Comparison of ENCODE assay signal across 25 mouse cellular contexts in the genomic region with DNA sequence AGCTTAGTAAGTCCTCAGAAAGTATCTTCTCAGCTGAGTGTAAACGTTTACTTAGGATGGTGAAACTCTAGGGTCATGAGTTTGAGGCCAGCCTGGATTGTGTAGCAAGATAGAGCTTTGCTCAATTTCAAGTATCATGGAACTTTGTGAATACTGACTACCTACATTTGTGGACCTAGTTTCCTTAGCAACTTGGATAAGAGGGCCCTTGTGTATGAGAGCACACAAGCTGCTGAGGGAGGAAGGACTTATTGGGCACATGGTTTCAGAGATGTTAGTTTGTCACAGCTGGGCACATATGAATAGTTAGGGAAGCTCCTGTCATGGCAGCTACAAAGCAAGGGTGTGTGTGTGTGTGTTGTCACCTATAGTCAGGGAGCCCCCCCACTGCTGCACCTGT. TPM values are rescaled to one million over a fixed set of nuclear protein-coding genes. Genes with fewer than 3 reads are reported as not detected.
DNase-seq lines count a peak whose midpoint lies in the region; ATAC-seq and TF ChIP-seq lines count a peak whose summit lies in the region.
"Had no signal": no experiment of that assay in that cellular context is flagged by ENCODE, and none has a peak within 500 bp of the region (broad histone marks: within the 10 kb centered on the region; RNA-seq: fewer than 3 reads in every experiment).

No protein-coding gene starts in this region.

- H3K4me1 ChIP-seq in lung, embryonic 14.5 days (ENCODE audit: insufficient read depth), result no peaks in the 10 kb centered on the region
- H3K4me1 ChIP-seq in limb, embryonic 10.5 days, result no peaks in the 10 kb centered on the region
- H3K4me1 ChIP-seq: embryonic facial prominence, embryonic 13.5 days; forebrain, embryonic 12.5 days; forebrain, embryonic 15.5 days; hindbrain, embryonic 12.5 days; hindbrain, embryonic 15.5 days had no signal

- intact Hi-C loops in gastrocnemius, adult 2 months (cut with DNase I), result no loop called here

- peaks cover 26% of the 10 kb centered on the region for H3K36me3 ChIP-seq in lung, embryonic 14.5 days (ENCODE audit: insufficient read depth)
- H3K36me3 ChIP-seq in limb, embryonic 10.5 days, result peaks cover 57% of the 10 kb centered on the region

- H3K9me3 ChIP-seq in lung, embryonic 14.5 days (ENCODE audit: low read depth, low read length), result no peaks in the 10 kb centered on the region
- H3K9me3 ChIP-seq in limb, embryonic 10.5 days (replicated peaks), result no peaks in the 10 kb centered on the region
- H3K9me3 ChIP-seq: embryonic facial prominence, embryonic 10.5 days; embryonic facial prominence, embryonic 13.5 days; forebrain, embryonic 12.5 days; forebrain, embryonic 15.5 days; hindbrain, embryonic 12.5 days; hindbrain, embryonic 15.5 days had no signal

- TF ChIP-seq CTCF in gastrocnemius, adult 2 months (IDR thresholded peaks at IDR 0.05), result no peak
- no peak for TF ChIP-seq CTCF in lung, embryonic 14.5 days (IDR thresholded peaks at IDR 0.05; ENCODE audit: low read depth)

- no peak overlapping the region for H3K4me3 ChIP-seq in gastrocnemius, adult 2 months
- no peak overlapping the region for H3K4me3 ChIP-seq in lung, embryonic 14.5 days (ENCODE audit: low read depth, low read length)
- no peak overlapping the region for H3K4me3 ChIP-seq in limb, embryonic 10.5 days
- H3K4me3 ChIP-seq: embryonic facial prominence, embryonic 10.5 days; embryonic facial prominence, embryonic 13.5 days; erythroblast, embryonic 14.5 days; forebrain, embryonic 12.5 days; forebrain, embryonic 15.5 days; hindbrain, embryonic 12.5 days; hindbrain, embryonic 15.5 days had no signal

- no peaks in the 10 kb centered on the region for H3K27me3 ChIP-seq in lung, embryonic 14.5 days (ENCODE audit: insufficient read depth, low read length)
- no peaks in the 10 kb centered on the region for H3K27me3 ChIP-seq in limb, embryonic 10.5 days (ENCODE audit: low read depth, poor library complexity, severe bottlenecking)
- H3K27me3 ChIP-seq: embryonic facial prominence, embryonic 13.5 days; forebrain, embryonic 12.5 days; forebrain, embryonic 15.5 days; hindbrain, embryonic 12.5 days; hindbrain, embryonic 15.5 days; Patski had no signal

- no peak overlapping the region for H3K4me2 ChIP-seq in lung, embryonic 14.5 days
- H3K4me2 ChIP-seq: embryonic facial prominence, embryonic 13.5 days; forebrain, embryonic 12.5 days; forebrain, embryonic 15.5 days; heart, embryonic 11.5 days; hindbrain, embryonic 12.5 days; hindbrain, embryonic 15.5 days had no signal

- peak overlapping the region; percentile 76 for H3K27ac ChIP-seq in gastrocnemius, adult 2 months
- no peak overlapping the region for H3K27ac ChIP-seq in lung, embryonic 14.5 days (ENCODE audit: low read depth)
- H3K27ac ChIP-seq in limb, embryonic 10.5 days, result no peak overlapping the region
- H3K27ac ChIP-seq: embryonic facial prominence, embryonic 10.5 days; embryonic facial prominence, embryonic 13.5 days; forebrain, embryonic 12.5 days; forebrain, embryonic 15.5 days; hindbrain, embryonic 12.5 days; hindbrain, embryonic 15.5 days had no signal

- no peak for ATAC-seq in lung, embryonic 14.5 days (ENCODE audit: insufficient read depth)
- ATAC-seq: forebrain, embryonic 15.5 days; Patski had no signal

- 80% methylated on average over 1 of the region's 1 CpGs for WGBS in lung, embryonic 14.5 days
- 89% methylated on average over 1 of the region's 1 CpGs for WGBS in limb, embryonic 10.5 days

- DNase-seq in gastrocnemius, adult 2 months, result no peak
- no peak for DNase-seq in gastrocnemius, postnatal 25 days
- DNase-seq in lung, embryonic 14.5 days, result peak; percentile 8
- DNase-seq in lung, postnatal 14 days, result no peak
- peak; percentile 15 for DNase-seq in lung, postnatal 10 days
- no peak for DNase-seq in limb, embryonic 10.5 days (ENCODE audit: low spot score)
- DNase-seq in retina, postnatal 1 day, result no peak
- DNase-seq: adrenal gland, adult 2 months; adrenal gland, postnatal 14 days; cerebellum, adult 11-12 months; cerebellum, adult 8-10 months; cerebellum, postnatal 10 days; cerebellum, postnatal 36 days; embryo, embryonic 11 days; gastrocnemius, postnatal 10 days; heart, adult 11 months had no signal

- H3K9ac ChIP-seq in lung, embryonic 14.5 days, result no peak overlapping the region
- H3K9ac ChIP-seq: embryonic facial prominence, embryonic 13.5 days; forebrain, embryonic 12.5 days; forebrain, embryonic 15.5 days; hindbrain, embryonic 12.5 days; hindbrain, embryonic 15.5 days had no signal

RNA-seq across cellular contexts. Expression of a gene that starts 52.6 kb away (rescaled TPM):
- total RNA-seq in gastrocnemius, adult 2 months (2021), result 10 to 100 TPM; 61.3 to 62.4 TPM
- 10 to 100 TPM; 50.0 to 53.7 TPM for total RNA-seq in gastrocnemius, postnatal 25 days (2021)
- polyA plus RNA-seq in lung, embryonic 14.5 days (2014; fragmentation: Nextera tagmentation; extraction: Ambion mirVana), result 98.4 and 99.8 TPM in 2 replicates
- polyA plus RNA-seq in limb, embryonic 10.5 days (2016; fragmentation: Nextera tagmentation; extraction: Ambion mirVana), result 84.3 and 88.7 TPM in 2 replicates

Comparison
In these comparisons a context has a peak if more than half of its experiments do, and no peak if none do; other contexts are left out.
1. DNase-seq: peak in lung, embryonic 14.5 days (single experiment) and lung, postnatal 10 days (single experiment); none in gastrocnemius, adult 2 months (single experiment), gastrocnemius, postnatal 25 days (single experiment), lung, postnatal 14 days (single experiment), limb, embryonic 10.5 days (single experiment) and retina, postnatal 1 day (single experiment).